Mouse (Mus musculus): ENCODE measurements at regions not wholly inside any gene's neighbourhood (a gene's known extent, or its start where the extent isn't known, plus 50 kb on each side); places are given as distances from the start of the nearest gene placed in this dataset.

- intact Hi-C loops (cut with DNase I), result no loop called here
Observed at GRCm38 (mm10) chr17:9917031-9917430, 247.5 kb upstream of the Pabpc6 start.

- intact Hi-C loops (cut with DNase I), result no loop called here
Observed at GRCm38 (mm10) chr17:9910856-9911255, 241.3 kb upstream of the Pabpc6 start.

- intact Hi-C loops (cut with DNase I), result loop anchor here (10.0 kb wide), 1 partner anchor 98 kb away; no protein-coding TSS in a partner anchor
Observed at GRCm38 (mm10) chr17:9907077-9907476, 237.6 kb upstream of the Pabpc6 start.

- intact Hi-C loops (cut with DNase I), result loop anchor here (10.0 kb wide), 1 partner anchor 99 kb away; no protein-coding TSS in a partner anchor
Observed at GRCm38 (mm10) chr17:9905501-9906462, 236.3 kb upstream of the Pabpc6 start.

GRCm38 (mm10) chr17:9904525-9904991, 235.0 kb upstream of the Pabpc6 start:
- intact Hi-C loops (cut with DNase I), result loop anchor here (10.0 kb wide), 1 partner anchor 100 kb away; no protein-coding TSS in a partner anchor

- intact Hi-C loops (cut with DNase I), result loop anchor here (10.0 kb wide), 1 partner anchor 101 kb away; no protein-coding TSS in a partner anchor
Observed at GRCm38 (mm10) chr17:9903313-9903712, 233.8 kb upstream of the Pabpc6 start.

- intact Hi-C loops (cut with DNase I), result loop anchor here (10.0 kb wide), 1 partner anchor 142 kb away; no protein-coding TSS in a partner anchor
Observed at GRCm38 (mm10) chr17:9896964-9897363, 227.4 kb upstream of the Pabpc6 start.

GRCm38 (mm10) chr17:9895686-9896082, 226.2 kb upstream of the Pabpc6 start:
- intact Hi-C loops (cut with DNase I), result loop anchor here (10.0 kb wide), 1 partner anchor 141 kb away; no protein-coding TSS in a partner anchor

GRCm38 (mm10) chr17:9894828-9895685, 225.5 kb upstream of the Pabpc6 start:
- intact Hi-C loops (cut with DNase I), result loop anchor here (5.0 to 10.0 kb wide), 2 partner anchors 140 to 422 kb away; partner anchors contain the start of gene Qk

- intact Hi-C loops (cut with DNase I), result loop anchor here (5.0 to 10.0 kb wide), 2 partner anchors 139 to 423 kb away; partner anchors contain the start of gene Qk
Observed at GRCm38 (mm10) chr17:9893966-9894365, 224.4 kb upstream of the Pabpc6 start.

- intact Hi-C loops (cut with DNase I), result loop anchor here (5.0 to 10.0 kb wide), 2 partner anchors 138 to 425 kb away; partner anchors contain the start of gene Qk
Observed at GRCm38 (mm10) chr17:9892776-9893175, 223.3 kb upstream of the Pabpc6 start.

GRCm38 (mm10) chr17:9892141-9892540, 222.6 kb upstream of the Pabpc6 start:
- intact Hi-C loops (cut with DNase I), result loop anchor here (5.0 to 10.0 kb wide), 2 partner anchors 137 to 425 kb away; partner anchors contain the start of gene Qk

GRCm38 (mm10) chr17:9888494-9888893, 219.0 kb upstream of the Pabpc6 start:
- intact Hi-C loops (cut with DNase I), result no loop called here

- intact Hi-C loops (cut with DNase I), result no loop called here
Observed at GRCm38 (mm10) chr17:9885110-9885509, 215.6 kb upstream of the Pabpc6 start.

- intact Hi-C loops (cut with DNase I), result no loop called here
Observed at GRCm38 (mm10) chr17:9882639-9883226, 213.2 kb upstream of the Pabpc6 start.

- intact Hi-C loops (cut with DNase I), result no loop called here
Observed at GRCm38 (mm10) chr17:9879556-9880206, 210.2 kb upstream of the Pabpc6 start.

GRCm38 (mm10) chr17:9873695-9874094, 204.2 kb upstream of the Pabpc6 start:
- intact Hi-C loops (cut with DNase I), result no loop called here

- intact Hi-C loops (cut with DNase I), result no loop called here
Observed at GRCm38 (mm10) chr17:9870237-9870636, 200.7 kb upstream of the Pabpc6 start.

- intact Hi-C loops (cut with DNase I), result no loop called here
Observed at GRCm38 (mm10) chr17:9868747-9869281, 199.3 kb upstream of the Pabpc6 start.

GRCm38 (mm10) chr17:9864254-9864653, 194.7 kb upstream of the Pabpc6 start:
- intact Hi-C loops (cut with DNase I), result no loop called here
